Mouse (Mus musculus): Measurements from ENCODE around the gene Rapgef6.

DNA sequence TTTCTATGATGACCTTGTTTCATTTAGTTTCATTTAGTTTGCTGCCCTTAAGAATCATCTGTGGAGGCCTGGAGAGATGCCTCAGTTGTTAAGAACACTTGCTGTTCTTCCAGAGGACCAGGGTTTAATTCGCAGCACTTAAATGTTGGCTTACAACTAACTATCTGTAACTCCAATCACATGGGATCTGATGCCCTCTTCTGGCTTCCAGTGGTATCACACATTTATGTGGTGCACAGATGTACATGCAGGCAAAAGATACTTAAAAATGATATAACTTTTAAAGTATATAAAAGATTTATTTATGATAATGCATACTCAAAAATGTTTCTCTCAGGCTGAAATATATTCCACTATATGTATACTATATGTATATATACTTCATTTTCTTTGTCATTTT lies 44.2 kb upstream of the Rapgef6 start:
- TF ChIP-seq CTCF (IDR thresholded peaks at IDR 0.05; ENCODE audit: extremely low read depth, insufficient read depth, insufficient read length, insufficient replicate concordance): 0 out of 2 replicates have a peak, but pooled peaks have one; percentile 14
- no peak for TF ChIP-seq POLR2A (IDR thresholded peaks at IDR 0.05; ENCODE audit: low read depth, low read length)

Data from spleen, adult 2 months (tissue).